Mouse (Mus musculus) CH12.LX (cell line): ENCODE data around the gene Six4. TPM values are rescaled to one million over a fixed set of nuclear protein-coding genes. Genes with fewer than 3 reads are reported as not detected.
"Not testable (repeated sequence)": the region's sequence is repeated elsewhere in the genome, so short reads cannot be mapped to it uniquely, and the experiment has no call there.

ENCODE experiments used
- DNase-seq: peaks from one replicate; pipeline ENCODE4 v3.0.0-alpha.2; 2013; ENCODE audit errors: extremely low read depth
- H3K27ac ChIP-seq: 2 replicates; pipeline ENCODE4 v1.5.1; 2012; ENCODE audit warnings: low read depth, mild to moderate bottlenecking, control low read depth, moderate library complexity; ENCODE audit not compliant: insufficient read depth
- H3K27me3 ChIP-seq: replicated peaks from 2 replicates; pipeline ENCODE3; 2012; ENCODE audit warnings: inconsistent platforms
- H3K36me3 ChIP-seq, 2 experiments: replicated peaks in 1 of 2; 2 replicates each; pipeline versions ENCODE3 to v1.6.1; 2012; ENCODE audit warnings: inconsistent platforms in 1 of 2, low read length in 1 of 2, mild to moderate bottlenecking in 1 of 2, mixed read lengths in 1 of 2, moderate library complexity in 1 of 2; ENCODE audit not compliant: control insufficient read depth in 1 of 2, insufficient read depth in 1 of 2
- H3K4me1 ChIP-seq, 2 experiments: 2 replicates each; pipeline ENCODE4 v1.6.1; 2012; ENCODE audit warnings: inconsistent platforms in 1 of 2, moderate library complexity in 1 of 2; ENCODE audit not compliant: insufficient read depth in 2 of 2, control insufficient read depth in 1 of 2
- H3K4me2 ChIP-seq: 2 replicates; pipeline ENCODE4 v1.6.1; 2012; ENCODE audit warnings: low read depth, mild to moderate bottlenecking, control low read depth; ENCODE audit not compliant: poor library complexity, insufficient read depth, severe bottlenecking
- H3K4me3 ChIP-seq, 3 experiments: fragments of 150-350 bp in 1 of 3; sonication (generic) in 1 of 3; replicated peaks in 1 of 3; 2 replicates each; pipeline versions ENCODE3 to v1.5.1; 2011 to 2012; ENCODE audit warnings: low read depth in 2 of 3, low read length in 2 of 3, mild to moderate bottlenecking in 2 of 3, moderate library complexity in 2 of 3, control low read depth in 1 of 3, improper control_type of control experiment in 1 of 3, inconsistent platforms in 1 of 3, mixed read lengths in 1 of 3; ENCODE audit not compliant: poor library complexity in 1 of 3
- H3K79me2 ChIP-seq: replicated peaks from 2 replicates; pipeline ENCODE4 v1.6.1; 2012; ENCODE audit warnings: mild to moderate bottlenecking, moderate library complexity; ENCODE audit not compliant: control insufficient read depth, poor library complexity, insufficient read depth, severe bottlenecking; ENCODE audit errors: extremely low read depth
- H3K9ac ChIP-seq: 2 replicates; pipeline ENCODE4 v1.6.1; 2012; ENCODE audit warnings: low read depth, mild to moderate bottlenecking, control low read depth, moderate library complexity; ENCODE audit not compliant: insufficient read depth
- H3K9me3 ChIP-seq: replicated peaks from 2 replicates; pipeline ENCODE3; 2012; ENCODE audit warnings: low read length, inconsistent platforms, mixed read lengths
- BHLHE40 ChIP-seq: IDR thresholded peaks from 2 replicates; pipeline ENCODE4 v1.6.1; 2011; ENCODE audit warnings: mild to moderate bottlenecking, low read depth, low read length, improper control_type of control experiment
- CHD1 ChIP-seq: IDR thresholded peaks from 2 replicates; pipeline ENCODE4 v1.6.1; 2012; ENCODE audit warnings: low read depth, low read length, improper control_type of control experiment, inconsistent platforms
- CTCF ChIP-seq, 2 experiments: IDR thresholded peaks in 1 of 2; conservative IDR thresholded peaks in 1 of 2; 2 replicates each; pipeline ENCODE4 v1.5.1; 2011 to 2012; ENCODE audit warnings: low read depth in 2 of 2, low read length in 2 of 2, improper control_type of control experiment in 1 of 2, inconsistent platforms in 1 of 2, mild to moderate bottlenecking in 1 of 2, moderate library complexity in 1 of 2
- E2F4 ChIP-seq: IDR thresholded peaks from 2 replicates; pipeline ENCODE4 v1.6.1; 2011; ENCODE audit warnings: low read depth, low read length, improper control_type of control experiment; ENCODE audit not compliant: insufficient replicate concordance
- ELF1 ChIP-seq: IDR thresholded peaks from 2 replicates; pipeline ENCODE4 v1.6.1; 2014; ENCODE audit warnings: low read depth, mild to moderate bottlenecking, inconsistent platforms, low read length, improper control_type of control experiment
- EP300 ChIP-seq: IDR thresholded peaks from 2 replicates; pipeline ENCODE4 v1.6.1; 2011; ENCODE audit warnings: low read length, improper control_type of control experiment
- IRF4 ChIP-seq: IDR thresholded peaks from 2 replicates; pipeline ENCODE4 v1.6.1; 2014; ENCODE audit warnings: low read depth, mild to moderate bottlenecking, inconsistent platforms, low read length, improper control_type of control experiment
- JUN ChIP-seq: IDR thresholded peaks from 2 replicates; pipeline ENCODE4 v1.6.1; 2011; ENCODE audit warnings: low read depth, mild to moderate bottlenecking, low read length, improper control_type of control experiment, moderate library complexity; ENCODE audit not compliant: insufficient read depth
- JUND ChIP-seq: conservative IDR thresholded peaks from 2 replicates; pipeline ENCODE4 v1.6.1; 2011; ENCODE audit warnings: low read depth, low read length, improper control_type of control experiment
- MAFK ChIP-seq: IDR thresholded peaks from 2 replicates; pipeline ENCODE4 v1.6.1; 2011; ENCODE audit warnings: low read length, improper control_type of control experiment; ENCODE audit not compliant: insufficient replicate concordance
- MAZ ChIP-seq: IDR thresholded peaks from 2 replicates; pipeline ENCODE4 v1.6.1; 2012; ENCODE audit warnings: low read depth, mild to moderate bottlenecking, inconsistent platforms, low read length, improper control_type of control experiment, moderate library complexity
- MXI1 ChIP-seq: IDR thresholded peaks from 2 replicates; pipeline ENCODE4 v1.6.1; 2011; ENCODE audit warnings: mild to moderate bottlenecking, low read depth, low read length, improper control_type of control experiment
- NELFE ChIP-seq: IDR thresholded peaks from 2 replicates; pipeline ENCODE4 v1.6.1; 2011; ENCODE audit warnings: low read depth, low read length, improper control_type of control experiment
- NRF1 ChIP-seq: IDR thresholded peaks from 2 replicates; pipeline ENCODE4 v1.6.1; 2014; ENCODE audit warnings: low read depth, mild to moderate bottlenecking, inconsistent platforms, low read length, improper control_type of control experiment, moderate library complexity
- POLR2A ChIP-seq: IDR thresholded peaks from 2 replicates; pipeline ENCODE4 v1.6.1; 2011; ENCODE audit warnings: low read depth, mild to moderate bottlenecking, improper control_type of control experiment, low read length
- RAD21 ChIP-seq: IDR thresholded peaks from 2 replicates; pipeline ENCODE4 v1.6.1; 2011; ENCODE audit warnings: low read depth, mild to moderate bottlenecking, low read length, improper control_type of control experiment, moderate library complexity
- RCOR1 ChIP-seq: conservative IDR thresholded peaks from 2 replicates; pipeline ENCODE4 v1.6.1; 2012; ENCODE audit warnings: low read depth, mild to moderate bottlenecking, inconsistent platforms, low read length, improper control_type of control experiment
- SIN3A ChIP-seq: IDR thresholded peaks from 2 replicates; pipeline ENCODE4 v1.6.1; 2012; ENCODE audit warnings: low read length, improper control_type of control experiment, inconsistent platforms
- TBP ChIP-seq: conservative IDR thresholded peaks from 2 replicates; pipeline ENCODE4 v1.6.1; 2011; ENCODE audit warnings: low read depth, low read length, improper control_type of control experiment
- TCF12 ChIP-seq: IDR thresholded peaks from 2 replicates; pipeline ENCODE4 v1.6.1; 2014; ENCODE audit warnings: low read depth, mild to moderate bottlenecking, inconsistent platforms, low read length, improper control_type of control experiment
- USF1 ChIP-seq: IDR thresholded peaks from 2 replicates; pipeline ENCODE4 v1.6.1; 2014; ENCODE audit warnings: low read depth, mild to moderate bottlenecking, inconsistent platforms, low read length, improper control_type of control experiment
- USF2 ChIP-seq: conservative IDR thresholded peaks from 2 replicates; pipeline ENCODE4 v1.6.1; 2011; ENCODE audit warnings: low read depth, low read length, improper control_type of control experiment
- ZC3H11A ChIP-seq: IDR thresholded peaks from 2 replicates; pipeline ENCODE4 v1.6.1; 2012; ENCODE audit warnings: low read depth, mild to moderate bottlenecking, inconsistent platforms, low read length, improper control_type of control experiment
- dilution Hi-C: fragments of 300-500 bp; cut with MboI; formaldehyde crosslinking; loops from 2 replicates; pipeline ENCODE4 v1.14.3; 2020; ENCODE audit warnings: low sequenced_read_pairs; ENCODE audit not compliant: extremely low pct_unique_long_range_greater_than_20kb, extremely low pct_ligation_motif_present
- in situ Hi-C: fragments of 300-500 bp; cut with MboI; formaldehyde crosslinking; loops from 3 replicates; pipeline ENCODE4 v1.14.3; 2019; ENCODE audit warnings: low sequenced_read_pairs, low pct_ligation_motif_present, low pct_unique_long_range_greater_than_20kb, mixed read lengths
- polyA plus RNA-seq: library from polyadenylated mRNA; unstranded; fragments of >175 nt; gene quantifications from 2 replicates; pipeline ENCODE4 v1.2.1, GENCODE M21; 2012; ENCODE audit warnings: low read depth; ENCODE audit not compliant: insufficient read length
- total RNA-seq, 2 experiments: library from RNA; depleted of rRNA; stranded (reverse); fragments of 300-350 nt in 1 of 2; fragments of >200 nt in 1 of 2; gene quantifications; 2 replicates each; pipeline ENCODE4 v1.2.3; 2012 to 2014

Gene Six4
- total and polyA plus RNA-seq, 3 experiments: 2.0 to 2.5 (median 2.2) TPM

- H3K4me3 ChIP-seq: no peak overlapping the region
- no peaks in the 10 kb centered on the region for H3K79me2 ChIP-seq
- H3K27me3 ChIP-seq: no peaks in the 10 kb centered on the region
- dilution Hi-C loops: no loop called here
- DNase-seq: no peak
- in situ Hi-C loops: no loop called here
- H3K36me3 ChIP-seq: no peaks in the 10 kb centered on the region
- no peak overlapping the region for H3K4me2 ChIP-seq
- H3K4me1 ChIP-seq: peaks cover 3 to 8% of the 10 kb centered on the region in 2 experiments
- no peak for TF ChIP-seq RCOR1
- TF ChIP-seq MAFK: no peak
- no peak for TF ChIP-seq SIN3A
- no peak for TF ChIP-seq EP300
- TF ChIP-seq POLR2A: no peak
- TF ChIP-seq NELFE: no peak
- no peak for TF ChIP-seq TCF12
- no peak for TF ChIP-seq RAD21
- no peak for TF ChIP-seq ZC3H11A
- TF ChIP-seq CTCF (conservative IDR thresholded peaks at IDR 0.05 in 1 of 2, IDR thresholded peaks at IDR 0.05 in 1 of 2; ENCODE audit: low read depth in 2 of 2, low read length in 2 of 2): no peak
- no peak for TF ChIP-seq ELF1
- no peak for TF ChIP-seq USF2
- TF ChIP-seq USF1: no peak
- TF ChIP-seq MXI1: no peak
- no peak for TF ChIP-seq TBP
- TF ChIP-seq CHD1: no peak
- no peak for TF ChIP-seq IRF4
- no peak for TF ChIP-seq BHLHE40
- no peak for TF ChIP-seq JUND
- no peaks in the 10 kb centered on the region for H3K9me3 ChIP-seq
- H3K27ac ChIP-seq: no peak overlapping the region
- H3K9ac ChIP-seq: no peak overlapping the region
Observed at GRCm38 (mm10) chr12:73085739-73086630, 27.3 kb downstream of the Six4 start.

GRCm38 (mm10) chr12:73083773-73084172, 29.5 kb downstream of the Six4 start:
- dilution Hi-C loops: no loop called here
- no peak for DNase-seq
- Histone ChIP-seq H3K36me3 (no peaks in the 10 kb centered on the region), H3K27ac (no peak overlapping the region), H3K9me3 (no peaks in the 10 kb centered on the region), H3K27me3 (no peaks in the 10 kb centered on the region), H3K9ac (no peak overlapping the region), H3K4me2 (no peak overlapping the region), H3K4me3 (no peak overlapping the region), H3K4me1 (peaks cover 3 to 6% of the 10 kb centered on the region in 2 experiments), H3K79me2 (no peaks in the 10 kb centered on the region)
- TF ChIP-seq TCF12 (no peak), NRF1 (no peak), POLR2A (no peak), E2F4 (no peak), JUND (no peak), JUN (no peak), MXI1 (no peak), MAZ (no peak)
- in situ Hi-C loops: no loop called here

GRCm38 (mm10) chr12:73081828-73082227, 31.4 kb downstream of the Six4 start:
- H3K36me3 ChIP-seq, H3K4me1 ChIP-seq, H3K9me3 ChIP-seq, H3K4me2 ChIP-seq, dilution Hi-C loops, H3K27me3 ChIP-seq, H3K27ac ChIP-seq, H3K4me3 ChIP-seq, DNase-seq, in situ Hi-C loops, H3K79me2 ChIP-seq, H3K9ac ChIP-seq: not testable (repeated sequence)
